Mouse (Mus musculus) cerebral cortex, adult 2 months (tissue): ENCODE measurements around the gene Vipr1.

Source experiments
- WGBS: fragments of 180-500 bp; shearing (Covaris S2); methylation state at CpG from one replicate; pipeline ENCODE4 v1.1.7; 2018; 5-methylcytosine and 5-hydroxymethylcytosine counted together

Vipr1 gene

GRCm38 (mm10) chr9:121679549-121679948 lies 37.0 kb downstream of the Vipr1 start:
- WGBS = 33% methylated on average over 6 of the region's 6 CpGs

DNA sequence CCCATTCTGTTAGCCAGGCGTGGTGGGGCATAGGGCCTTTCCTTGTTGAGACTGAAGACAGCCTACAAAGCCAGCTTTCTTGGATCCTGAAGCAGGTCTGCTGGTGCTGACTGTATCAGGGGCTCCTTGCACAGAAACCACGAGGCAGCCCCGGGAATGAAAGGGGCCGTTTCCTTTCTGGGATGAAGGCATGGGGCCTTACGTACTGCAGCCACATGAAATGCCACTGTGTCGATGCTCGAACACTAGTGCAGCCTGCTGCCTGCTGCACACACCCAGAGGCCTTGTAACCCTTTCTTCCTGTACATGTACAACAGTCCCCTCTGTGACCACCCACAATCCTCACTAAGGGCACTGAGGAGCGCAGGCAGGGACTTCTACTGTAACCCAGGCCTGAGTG lies 38.7 kb downstream of the Vipr1 start:
- WGBS = 68% methylated on average over 8 of the region's 8 CpGs

DNA sequence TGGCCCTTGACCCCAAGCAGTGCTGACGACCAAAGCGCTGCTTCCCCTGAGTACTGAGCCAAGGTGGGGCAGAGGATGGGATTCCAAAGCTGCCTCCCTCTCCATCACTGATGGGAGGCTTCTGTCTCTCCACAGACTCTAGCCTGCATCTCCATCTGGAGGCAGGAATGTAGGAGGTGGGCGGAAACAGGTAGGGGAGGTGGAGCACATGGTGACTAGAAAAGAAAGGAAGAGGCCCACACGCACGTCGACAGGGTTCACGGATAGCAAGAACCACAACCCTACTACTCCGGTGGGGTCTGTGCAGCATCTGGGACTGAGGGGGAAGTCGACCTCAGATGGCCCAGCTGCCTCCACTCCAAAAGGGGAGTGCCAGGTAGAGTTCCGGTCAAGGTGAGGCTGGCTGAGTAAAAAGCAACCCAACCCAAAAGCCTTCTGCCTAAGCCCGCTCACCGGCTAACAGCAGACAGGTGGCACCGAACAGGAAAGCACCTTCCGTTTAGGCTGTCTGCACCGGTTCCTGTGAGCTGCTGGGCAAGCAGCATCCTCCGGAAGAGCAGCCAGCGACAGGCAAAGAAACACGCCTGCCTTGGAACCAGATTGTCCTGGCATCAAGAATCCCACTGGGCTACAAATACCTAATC lies 39.6 kb downstream of the Vipr1 start:
- 62% methylated on average over 18 of the region's 18 CpGs for WGBS

GRCm38 (mm10) chr9:121684702-121685101 lies 42.2 kb downstream of the Vipr1 start:
- WGBS = 87% methylated on average over 7 of the region's 7 CpGs

GRCm38 (mm10) chr9:121690200-121690651 lies 47.7 kb downstream of the Vipr1 start:
- 33% methylated on average over 15 of the region's 15 CpGs for WGBS

DNA sequence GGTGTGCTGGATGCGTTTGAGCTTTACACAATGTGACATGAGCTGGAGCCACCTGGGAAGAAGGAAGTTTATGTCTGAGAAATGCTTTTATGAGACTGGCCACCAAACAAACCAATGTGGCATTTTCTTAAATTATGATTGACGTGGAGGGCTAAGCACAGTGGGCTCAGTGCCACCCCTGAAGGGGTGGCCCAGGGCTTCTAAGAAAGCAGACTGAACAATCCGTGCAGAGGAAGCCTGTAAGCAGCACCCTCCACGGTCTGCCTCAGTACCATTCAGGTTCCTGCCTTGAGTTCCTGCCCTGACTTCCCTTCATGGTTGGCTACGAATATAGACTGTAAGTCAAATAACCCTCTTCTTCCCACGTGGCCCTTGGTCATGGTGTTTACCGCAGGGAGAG lies 48.2 kb downstream of the Vipr1 start:
- 66% methylated on average over 7 of the region's 7 CpGs for WGBS

DNA sequence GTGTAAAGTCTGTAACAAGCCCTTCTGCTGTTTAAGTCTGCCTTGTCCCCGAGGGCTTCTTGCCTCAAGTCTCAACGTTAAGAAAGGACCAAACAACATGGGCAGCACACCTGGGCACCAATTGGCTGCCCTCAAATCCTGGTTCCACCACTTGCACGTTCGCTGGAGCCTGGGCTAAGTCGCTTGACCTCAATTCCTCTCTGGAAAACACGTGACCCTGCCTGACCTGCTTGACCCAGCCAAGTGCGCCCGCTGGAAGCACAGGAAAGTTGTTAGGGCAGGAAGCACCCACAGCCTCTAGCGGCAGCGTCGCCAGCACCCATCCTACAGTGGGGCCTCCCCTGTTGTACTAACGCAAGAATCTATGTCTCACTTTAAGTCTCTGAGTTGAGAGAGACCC lies 52.2 kb downstream of the Vipr1 start:
- 89% methylated on average over 12 of the region's 12 CpGs for WGBS

DNA sequence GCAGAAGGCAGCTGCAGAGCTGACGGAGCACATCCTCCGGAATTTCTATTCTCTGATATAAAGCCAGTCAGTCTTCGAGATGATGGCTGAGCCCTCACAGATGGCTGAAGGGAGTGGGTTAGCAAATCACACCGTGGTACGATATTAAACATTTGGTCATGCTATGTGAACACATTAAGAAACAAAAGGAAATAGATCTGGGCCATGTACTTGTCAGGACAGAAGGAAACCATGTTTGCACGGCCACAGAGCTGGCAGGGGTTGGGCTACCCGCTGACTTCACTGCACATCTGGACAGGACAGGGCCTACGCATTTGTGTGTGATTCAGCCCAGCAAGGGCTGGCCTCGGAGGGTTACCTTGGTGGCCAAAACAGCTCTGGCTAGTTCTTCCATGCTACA lies 54.1 kb downstream of the Vipr1 start:
- WGBS = 64% methylated on average over 9 of the region's 9 CpGs

- WGBS = 100% methylated on average over 1 of the region's 1 CpGs
Measured at GRCm38 (mm10) chr9:121697150-121698049, 54.9 kb downstream of the Vipr1 start.

DNA sequence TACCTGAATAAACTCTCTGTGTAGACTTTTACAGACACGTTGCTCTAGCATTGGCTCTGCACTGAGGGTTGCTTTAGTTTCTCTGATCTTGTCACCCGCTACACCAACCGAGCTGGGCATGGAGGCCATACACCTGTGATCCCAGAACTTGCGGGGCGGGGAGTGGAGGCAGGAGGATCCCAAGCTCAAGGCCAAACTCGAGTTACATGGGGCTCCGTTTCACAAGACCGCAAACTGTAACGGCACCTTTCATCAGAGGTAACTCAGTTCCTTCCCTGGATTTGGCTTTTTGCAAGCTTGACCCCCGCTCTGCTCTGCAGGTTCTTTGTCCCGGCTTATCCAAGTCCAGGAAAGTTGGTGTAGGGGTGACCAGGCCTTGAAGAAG lies 61.7 kb downstream of the Vipr1 start:
- 35% methylated on average over 11 of the region's 11 CpGs for WGBS

DNA sequence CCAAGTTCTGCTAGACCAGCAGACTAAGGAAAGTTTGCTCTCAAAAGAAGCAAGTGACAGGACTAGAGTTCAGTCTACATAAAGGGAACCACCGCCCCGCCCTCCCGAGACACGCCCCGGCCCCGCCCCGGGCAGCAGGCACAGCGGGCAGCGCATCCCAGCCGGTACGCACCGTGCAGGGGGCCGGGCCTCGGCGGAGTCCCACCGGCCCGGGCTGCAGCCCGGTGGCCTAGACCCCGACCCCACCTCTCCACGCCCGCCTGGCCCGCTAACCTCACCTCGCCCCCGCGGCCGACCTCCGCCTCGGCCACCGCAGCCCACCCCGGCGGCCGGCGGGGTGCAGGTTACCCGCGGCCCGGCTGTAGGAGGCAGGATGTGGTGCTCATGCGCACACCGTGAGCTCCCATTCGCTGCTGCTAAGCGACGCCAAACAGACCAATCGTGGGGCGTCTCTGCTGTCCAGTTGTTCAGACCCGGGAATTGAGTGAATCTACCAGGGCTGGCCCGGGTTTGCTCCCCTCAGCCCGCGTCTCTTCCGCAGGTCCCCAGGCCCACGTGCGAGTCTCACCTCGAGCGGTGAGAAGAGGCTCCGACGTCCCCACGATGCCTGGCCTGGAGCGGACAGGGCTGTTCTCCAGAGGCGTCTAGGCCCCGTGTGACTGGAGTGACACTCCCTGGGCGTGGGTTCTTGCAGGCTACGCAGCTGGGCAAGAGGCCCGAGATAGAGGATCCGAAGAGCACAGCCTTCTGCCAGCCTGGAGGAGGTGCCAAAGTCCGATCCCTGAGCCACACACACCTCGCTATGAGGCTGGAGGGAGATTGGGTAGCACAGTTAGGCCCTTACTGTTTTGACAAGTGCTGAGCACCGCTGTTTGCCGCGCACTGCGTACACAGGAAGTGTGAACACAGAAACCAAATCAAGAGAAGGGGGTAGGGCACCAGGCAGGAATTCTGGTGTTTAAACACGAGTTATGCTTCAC lies 62.4 kb downstream of the Vipr1 start, which contains the start of gene Sec22c:
Gene Sec22c, minus strand, starts transcription at position 845 of the 980 bp plus-strand sequence.
- under 1% methylated on average over 67 of the region's 69 CpGs for WGBS

DNA sequence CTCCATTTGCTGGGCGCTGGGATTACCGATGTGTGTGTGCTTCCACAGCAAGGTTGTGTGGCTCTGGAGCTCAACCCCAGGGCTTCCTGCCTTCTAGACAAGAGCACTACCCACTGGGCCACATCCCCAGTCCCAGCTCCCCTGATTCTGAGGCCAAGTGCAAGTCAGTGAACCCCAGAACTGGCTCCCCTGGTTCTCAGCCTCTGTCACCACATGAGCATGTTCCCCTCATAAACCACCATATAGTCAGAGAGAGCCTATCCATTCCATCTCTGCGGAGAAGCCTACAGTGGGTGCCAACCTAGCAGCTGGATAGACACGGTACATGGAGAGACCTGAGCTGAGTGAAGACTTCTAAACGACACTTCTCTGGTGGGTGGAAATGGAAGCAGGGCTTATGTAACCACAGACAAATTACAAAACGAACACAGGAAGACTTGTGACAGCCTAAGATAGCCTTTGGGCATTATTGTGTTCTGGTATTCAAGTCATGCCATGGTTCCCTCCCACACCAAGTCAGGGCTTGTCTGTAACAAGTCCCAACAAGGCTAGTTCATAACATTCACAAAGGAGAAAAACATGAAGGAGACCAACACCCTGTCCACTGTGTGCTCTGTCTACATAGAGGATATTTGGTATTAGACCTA lies 63.6 kb downstream of the Vipr1 start:
- 64% methylated on average over 6 of the region's 6 CpGs for WGBS

GRCm38 (mm10) chr9:121707801-121708200 lies 65.3 kb downstream of the Vipr1 start:
- 66% methylated on average over 6 of the region's 6 CpGs for WGBS

GRCm38 (mm10) chr9:121708506-121709486 lies 66.3 kb downstream of the Vipr1 start:
- WGBS = 51% methylated on average over 7 of the region's 7 CpGs

DNA sequence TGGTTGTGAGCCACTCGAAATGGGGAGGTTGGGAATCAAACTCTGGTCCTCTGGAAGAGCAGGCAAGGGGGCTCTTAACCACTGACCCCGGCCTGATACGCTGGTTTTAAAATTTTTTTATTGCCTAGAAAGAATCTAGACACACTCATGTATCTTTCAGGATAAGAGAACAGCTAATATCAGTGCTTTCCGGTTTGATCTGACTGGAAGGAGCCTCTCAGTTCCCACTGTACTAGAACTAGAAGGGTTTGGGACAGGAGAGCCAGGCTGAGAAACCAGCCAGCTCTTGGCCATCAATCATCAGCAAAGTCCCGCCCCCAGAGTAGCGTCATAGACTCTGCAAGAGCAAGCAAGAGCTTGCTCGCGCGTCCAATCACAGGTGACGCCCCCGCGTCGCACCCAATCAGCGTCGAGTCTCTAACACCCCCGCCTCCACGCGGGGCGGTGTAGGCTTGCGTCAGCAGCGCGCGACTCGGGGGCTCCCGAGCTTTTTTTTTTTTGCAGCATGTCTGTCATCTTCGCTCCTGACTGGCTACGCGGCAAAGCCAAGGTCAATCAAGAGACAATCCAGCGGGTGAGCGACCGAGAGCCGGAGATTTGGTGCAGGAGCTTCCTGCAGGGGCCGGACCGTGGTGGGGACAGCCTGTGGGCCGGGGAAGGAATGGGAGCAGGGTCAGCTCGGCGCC lies 67.5 kb downstream of the Vipr1 start, which contains the start of gene Ss18l2:
Gene Ss18l2, plus strand, starts transcription at position 432 of the 686 bp plus-strand sequence.
- WGBS = 4% methylated on average over 37 of the region's 37 CpGs

- under 1% methylated on average over 18 of the region's 18 CpGs for whole genome bisulfite sequencing
Measured at GRCm38 (mm10) chr9:121710584-121710975, 68.1 kb downstream of the Vipr1 start.

- WGBS = 78% methylated on average over 2 of the region's 2 CpGs
Measured at GRCm38 (mm10) chr9:121717048-121717447, 74.5 kb downstream of the Vipr1 start.

DNA sequence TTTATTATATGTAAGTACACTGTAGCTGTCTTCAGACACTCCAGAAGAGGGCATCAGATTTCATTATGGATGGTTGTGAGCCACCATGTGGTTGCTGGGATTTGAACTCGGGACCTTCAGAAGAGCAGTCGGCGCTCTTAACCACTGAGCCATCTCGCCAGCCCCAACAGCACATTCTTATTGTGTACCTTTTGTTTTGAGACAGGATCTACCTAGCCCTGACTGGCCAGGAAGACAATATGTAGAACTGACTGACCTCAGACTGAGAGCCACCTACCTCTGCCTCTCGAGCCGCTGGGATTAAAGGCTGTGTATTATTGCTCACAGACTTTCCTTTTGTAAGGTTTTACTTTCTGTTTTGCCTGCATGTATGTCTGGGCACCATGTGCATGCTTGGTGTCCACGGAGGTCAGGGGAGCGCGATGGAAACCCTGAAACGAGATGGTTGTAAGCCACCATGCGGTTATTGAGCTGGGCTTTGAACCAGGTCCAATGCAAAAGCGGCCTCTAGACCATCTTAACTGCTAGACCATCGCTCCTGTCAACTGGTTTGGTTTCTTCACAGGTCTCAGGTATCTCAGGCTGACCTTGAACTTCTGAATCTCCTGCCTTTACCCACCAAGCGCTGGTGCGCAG lies 75.7 kb downstream of the Vipr1 start:
- 62% methylated on average over 15 of the region's 15 CpGs for WGBS
